ENCODE assay signal across 17 mouse cellular contexts in genomic region chr9:123162985-123163694, GRCm38 (mm10). TPM values are rescaled to one million over a fixed set of nuclear protein-coding genes. Genes with fewer than 3 reads are reported as not detected.
DNase-seq lines count a peak whose midpoint lies in the region; ATAC-seq and TF ChIP-seq lines count a peak whose summit lies in the region.
"Had no signal": no experiment of that assay in that cellular context is flagged by ENCODE, and none has a peak within 500 bp of the region (broad histone marks: within the 10 kb centered on the region; RNA-seq: fewer than 3 reads in every experiment).

No protein-coding gene starts in this region.

- H3K9ac ChIP-seq in kidney, postnatal 0 days (ENCODE audit: low read depth, low read length) = no peak overlapping the region
- no peak overlapping the region for H3K9ac ChIP-seq in kidney, embryonic 14.5 days (ENCODE audit: low read depth, low read length)
- H3K9ac ChIP-seq: hindbrain, embryonic 12.5 days; kidney, embryonic 15.5 days; limb, embryonic 13.5 days had no signal

- H3K4me1 ChIP-seq in kidney, postnatal 0 days (replicated peaks; ENCODE audit: insufficient read depth, low read length) = no peaks in the 10 kb centered on the region
- H3K4me1 ChIP-seq in kidney, embryonic 14.5 days (ENCODE audit: control insufficient read depth, insufficient read depth, low read length) = no peaks in the 10 kb centered on the region
- H3K4me1 ChIP-seq: hindbrain, embryonic 12.5 days; limb, embryonic 13.5 days had no signal

- H3K36me3 ChIP-seq in kidney, postnatal 0 days (ENCODE audit: insufficient read depth, low read length) = no peaks in the 10 kb centered on the region
- H3K36me3 ChIP-seq in kidney, embryonic 14.5 days (ENCODE audit: control insufficient read depth, insufficient read depth, low read length) = no peaks in the 10 kb centered on the region
- H3K36me3 ChIP-seq: hindbrain, embryonic 12.5 days; kidney, embryonic 15.5 days; limb, embryonic 13.5 days had no signal

- 74% methylated on average over 4 of the region's 4 CpGs for WGBS in kidney, postnatal 0 days
- 77% methylated on average over 4 of the region's 4 CpGs for WGBS in kidney, embryonic 14.5 days

- no peak for TF ChIP-seq CTCF in kidney, postnatal 0 days (IDR thresholded peaks at IDR 0.05; ENCODE audit: low read depth)

- H3K27me3 ChIP-seq in kidney, postnatal 0 days (ENCODE audit: insufficient read depth, low read length) = no peaks in the 10 kb centered on the region
- H3K27me3 ChIP-seq in kidney, embryonic 14.5 days (ENCODE audit: control insufficient read depth, insufficient read depth, low read length) = no peaks in the 10 kb centered on the region
- H3K27me3 ChIP-seq: CH12.LX; hindbrain, embryonic 12.5 days; kidney, embryonic 15.5 days; limb, embryonic 13.5 days had no signal

- H3K4me3 ChIP-seq in kidney, postnatal 0 days (replicated peaks; ENCODE audit: low read depth, low read length) = no peak overlapping the region
- H3K4me3 ChIP-seq in kidney, embryonic 14.5 days (ENCODE audit: low read length) = no peak overlapping the region
- H3K4me3 ChIP-seq: hindbrain, embryonic 12.5 days; kidney, embryonic 15.5 days; limb, embryonic 13.5 days had no signal

- intact Hi-C loops in left cerebral cortex, postnatal 25 days (cut with DNase I) = loop anchor here (10.0 kb wide), 1 partner anchor 202 kb away; the partner anchor contains the start of gene Lars2

- no peak overlapping the region for H3K4me2 ChIP-seq in kidney, postnatal 0 days (ENCODE audit: low read length)
- H3K4me2 ChIP-seq in kidney, embryonic 14.5 days (replicated peaks; ENCODE audit: low read depth, low read length) = no peak overlapping the region
- H3K4me2 ChIP-seq: hindbrain, embryonic 12.5 days; kidney, embryonic 15.5 days; limb, embryonic 13.5 days had no signal

- H3K9me3 ChIP-seq in kidney, postnatal 0 days (replicated peaks; ENCODE audit: low read length) = no peaks in the 10 kb centered on the region
- H3K9me3 ChIP-seq in kidney, embryonic 14.5 days (ENCODE audit: control insufficient read depth, low read length) = no peaks in the 10 kb centered on the region
- H3K9me3 ChIP-seq: hindbrain, embryonic 12.5 days; kidney, embryonic 15.5 days; limb, embryonic 13.5 days had no signal

- DNase-seq in kidney, postnatal 0 days (ENCODE audit: low spot score) = no peak
- peak; percentile 22 for DNase-seq in A20 (ENCODE audit: low read depth, low spot score)
- peak; percentile 21 for DNase-seq in ZHBTc4 (ENCODE audit: low read depth, low spot score)
- peak; percentile 31 for DNase-seq in liver
- DNase-seq in gastrocnemius, postnatal 25 days = no peak
- DNase-seq in left cerebral cortex, postnatal 25 days (ENCODE audit: low spot score in 2 of 2) = no peak
- DNase-seq in layer of hippocampus, adult 18-20 months (ENCODE audit: low spot score in 2 of 2) = no peak
- DNase-seq: adrenal gland, postnatal 36 days; cerebellum, adult 11-12 months had no signal

- 0 out of 2 replicates have a peak, but pooled peaks have one; percentile 11 for ATAC-seq in kidney, postnatal 0 days (replicated peaks; ENCODE audit: low FRiP score, low read depth)
- no peak for ATAC-seq in kidney, embryonic 14.5 days (ENCODE audit: low FRiP score, low TSS enrichment)

- no peak overlapping the region for H3K27ac ChIP-seq in kidney, postnatal 0 days
- no peak overlapping the region for H3K27ac ChIP-seq in kidney, embryonic 14.5 days (ENCODE audit: low read depth, low read length)
- H3K27ac ChIP-seq: hindbrain, embryonic 12.5 days; kidney, embryonic 15.5 days; limb, embryonic 13.5 days; macrophage had no signal

RNA-seq across cellular contexts. Expression of gene Clec3b, which starts 12.4 kb away (rescaled TPM):
- 0.69 and 1.6 TPM in 2 replicates for polyA plus RNA-seq in kidney, postnatal 0 days (2015; fragmentation: Nextera tagmentation; extraction: Ambion mirVana)
- not detected in 2 replicates for polyA plus RNA-seq in kidney, embryonic 14.5 days (2014; fragmentation: Nextera tagmentation; extraction: Ambion mirVana)
- 10 to 100 TPM; 44.1 to 65.2 TPM for total RNA-seq in gastrocnemius, postnatal 25 days (2021)
- total RNA-seq in left cerebral cortex, postnatal 25 days (2021) = 1 to 10 TPM; 3.6 to 3.7 TPM
- 1 to 10 TPM; 1.7 to 2.4 TPM for total RNA-seq in layer of hippocampus, adult 18-20 months (2021)
- total RNA-seq: CH12.LX had no signal
- polyA plus RNA-seq: macrophage; neural tube, embryonic 11.5 days had no signal

RNA-seq across cellular contexts. Expression of gene Exosc7, which starts 50.1 kb away (rescaled TPM):
- 90.9 and 91.1 TPM in 2 replicates for polyA plus RNA-seq in kidney, postnatal 0 days (2015; fragmentation: Nextera tagmentation; extraction: Ambion mirVana)
- 133 and 156 TPM in 2 replicates for polyA plus RNA-seq in kidney, embryonic 14.5 days (2014; fragmentation: Nextera tagmentation; extraction: Ambion mirVana)
- total RNA-seq in gastrocnemius, postnatal 25 days (2021) = 10 to 100 TPM; 17.3 to 19.6 TPM
- 10 to 100 TPM; 39.3 to 43.1 TPM for total RNA-seq in left cerebral cortex, postnatal 25 days (2021)
- total RNA-seq in layer of hippocampus, adult 18-20 months (2021) = 10 to 100 TPM; 41.1 to 41.9 TPM

RNA-seq across cellular contexts. Expression of gene Zdhhc3, which starts 50.1 kb away (rescaled TPM):
- polyA plus RNA-seq in kidney, postnatal 0 days (2015; fragmentation: Nextera tagmentation; extraction: Ambion mirVana) = 57.9 and 58.7 TPM in 2 replicates
- polyA plus RNA-seq in kidney, embryonic 14.5 days (2014; fragmentation: Nextera tagmentation; extraction: Ambion mirVana) = 46.9 and 59.6 TPM in 2 replicates
- 10 to 100 TPM; 48.5 to 49.5 TPM for total RNA-seq in gastrocnemius, postnatal 25 days (2021)
- total RNA-seq in left cerebral cortex, postnatal 25 days (2021) = 10 to 100 TPM; 67.1 to 68.9 TPM
- total RNA-seq in layer of hippocampus, adult 18-20 months (2021) = 10 to 100 TPM; 57.5 to 62.1 TPM

RNA-seq across cellular contexts. Expression of gene Cdcp1, which starts 52.7 kb away (rescaled TPM):
- 6.8 and 7.4 TPM in 2 replicates for polyA plus RNA-seq in kidney, postnatal 0 days (2015; fragmentation: Nextera tagmentation; extraction: Ambion mirVana)
- polyA plus RNA-seq in kidney, embryonic 14.5 days (2014; fragmentation: Nextera tagmentation; extraction: Ambion mirVana) = 5.4 and 10.2 TPM in 2 replicates
- total RNA-seq in gastrocnemius, postnatal 25 days (2021) = not detected
- under 1 TPM; 0.11 to 0.23 TPM for total RNA-seq in left cerebral cortex, postnatal 25 days (2021)
- not detected for total RNA-seq in layer of hippocampus, adult 18-20 months (2021)
- total RNA-seq: layer of hippocampus, postnatal 14 days had no signal
- polyA plus RNA-seq: macrophage had no signal

Comparison
In these comparisons a context has a peak if more than half of its experiments do, and no peak if none do; other contexts are left out.
1. DNase-seq: peak in A20 (single experiment), ZHBTc4 (single experiment) and liver (single experiment); none in kidney, postnatal 0 days (single experiment), gastrocnemius, postnatal 25 days (single experiment), left cerebral cortex, postnatal 25 days (0 of 2) and layer of hippocampus, adult 18-20 months (0 of 2).
2. RNA of gene Clec3b, which starts 12.4 kb away (total RNA-seq): 44.1 to 65.2 TPM in gastrocnemius, postnatal 25 days; 3.6 to 3.7 TPM in left cerebral cortex, postnatal 25 days and 1.7 to 2.4 TPM in layer of hippocampus, adult 18-20 months; every median in the first group is over 4 times any median in the second.